Mouse (Mus musculus): ENCODE results near the gene Abcg5. TPM values are rescaled to one million over a fixed set of nuclear protein-coding genes. Genes with fewer than 3 reads are reported as not detected.

Gene Abcg5
- polyA plus RNA-seq, 1 experiment from 2014 or later, result 0.45 TPM

DNA sequence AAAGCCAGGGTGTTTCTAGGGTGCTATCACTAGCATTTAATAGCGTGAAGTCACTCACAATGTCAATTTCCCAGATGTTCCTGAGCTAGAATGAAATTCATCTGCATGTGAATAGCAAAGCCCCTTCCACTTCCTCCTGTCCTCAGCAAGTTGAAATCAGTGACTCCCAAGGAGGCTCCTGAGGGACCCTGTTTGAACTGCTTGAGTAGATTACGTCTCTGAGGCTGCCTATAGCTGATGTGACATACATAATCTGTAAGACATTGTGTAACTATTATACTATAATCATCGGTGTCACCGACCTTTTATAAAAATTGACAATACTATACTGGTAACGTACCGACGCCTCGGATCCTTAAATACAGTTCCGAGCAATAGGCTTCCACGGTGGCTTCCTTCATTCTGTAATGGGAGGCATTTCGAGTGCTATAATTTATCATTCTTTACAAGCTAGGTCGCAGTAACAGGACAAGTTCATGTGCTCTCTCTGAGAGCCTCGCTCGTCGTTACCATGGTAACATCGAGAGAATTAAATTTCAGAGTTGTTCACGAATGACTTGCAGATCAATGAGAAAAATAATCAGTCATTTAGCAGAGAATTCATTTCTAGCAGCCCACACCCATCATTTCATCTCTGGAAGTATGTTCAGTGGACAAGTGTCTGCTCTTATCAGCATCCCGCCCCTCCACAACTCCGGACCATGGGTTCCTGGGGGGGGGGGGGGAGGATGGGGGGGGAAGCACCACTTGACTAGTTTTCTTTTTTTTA lies 26.0 kb downstream of the Abcg5 start:
- Histone ChIP-seq H3K27me3 (ENCODE audit: control insufficient read depth, insufficient read depth, low read depth, low read length) (no peaks in the 10 kb centered on the region), H3K4me3 (ENCODE audit: low read length) (no peak overlapping the region), H3K27ac (ENCODE audit: low read length) (no peak overlapping the region), H3K4me1 (replicated peaks; ENCODE audit: control insufficient read depth, insufficient read depth, low read length) (no peaks in the 10 kb centered on the region), H3K4me2 (ENCODE audit: low read depth, low read length) (no peak overlapping the region), H3K9ac (ENCODE audit: low read length) (no peak overlapping the region), H3K36me3 (ENCODE audit: control insufficient read depth, insufficient read depth, low read length) (no peaks in the 10 kb centered on the region), H3K9me3 (ENCODE audit: control insufficient read depth, low read length) (no peaks in the 10 kb centered on the region)
- WGBS, result 55% methylated on average over 19 of the region's 19 CpGs
- ATAC-seq (ENCODE audit: low read depth), result no peak

GRCm38 (mm10) chr17:84656205-84656604 lies 26.6 kb downstream of the Abcg5 start:
- Histone ChIP-seq H3K4me2 (ENCODE audit: low read depth, low read length) (no peak overlapping the region), H3K4me1 (replicated peaks; ENCODE audit: control insufficient read depth, insufficient read depth, low read length) (no peaks in the 10 kb centered on the region), H3K27ac (ENCODE audit: low read length) (no peak overlapping the region), H3K9ac (ENCODE audit: low read length) (no peak overlapping the region), H3K36me3 (ENCODE audit: control insufficient read depth, insufficient read depth, low read length) (no peaks in the 10 kb centered on the region), H3K27me3 (ENCODE audit: control insufficient read depth, insufficient read depth, low read depth, low read length) (no peaks in the 10 kb centered on the region), H3K4me3 (ENCODE audit: low read length) (no peak overlapping the region), H3K9me3 (ENCODE audit: control insufficient read depth, low read length) (no peaks in the 10 kb centered on the region)
- WGBS, result 68% methylated on average over 5 of the region's 5 CpGs
- no peak for ATAC-seq (ENCODE audit: low read depth)

DNA sequence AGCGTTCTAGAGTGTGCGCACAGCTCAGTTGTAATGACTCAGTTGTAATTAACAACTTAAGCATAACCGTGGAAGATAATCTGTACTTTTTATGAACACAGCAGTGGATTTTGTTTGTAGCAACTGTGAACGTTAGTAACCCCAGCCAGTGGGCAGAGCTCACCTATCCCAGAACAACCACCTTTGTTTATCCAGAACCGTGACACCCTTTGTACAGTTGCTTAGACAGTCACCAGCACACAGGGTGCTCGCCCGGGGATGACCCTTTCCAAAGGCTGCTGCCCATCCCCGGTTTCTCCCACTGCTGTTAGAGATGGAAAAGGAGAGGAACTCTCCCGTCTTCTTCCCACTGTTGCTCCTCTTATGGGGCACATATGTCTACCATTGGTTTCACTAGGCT lies 29.3 kb downstream of the Abcg5 start:
- Histone ChIP-seq H3K27me3 (ENCODE audit: control insufficient read depth, insufficient read depth, low read depth, low read length) (no peaks in the 10 kb centered on the region), H3K9ac (ENCODE audit: low read length) (no peak overlapping the region), H3K36me3 (ENCODE audit: control insufficient read depth, insufficient read depth, low read length) (no peaks in the 10 kb centered on the region), H3K4me3 (ENCODE audit: low read length) (no peak overlapping the region), H3K4me2 (ENCODE audit: low read depth, low read length) (no peak overlapping the region), H3K4me1 (replicated peaks; ENCODE audit: control insufficient read depth, insufficient read depth, low read length) (no peaks in the 10 kb centered on the region; the same call in 1 of the 2 replicates), H3K27ac (ENCODE audit: low read length) (no peak overlapping the region), H3K9me3 (ENCODE audit: control insufficient read depth, low read length) (no peaks in the 10 kb centered on the region)
- WGBS, result 89% methylated on average over 9 of the region's 9 CpGs
- no peak for ATAC-seq (ENCODE audit: low read depth)

DNA sequence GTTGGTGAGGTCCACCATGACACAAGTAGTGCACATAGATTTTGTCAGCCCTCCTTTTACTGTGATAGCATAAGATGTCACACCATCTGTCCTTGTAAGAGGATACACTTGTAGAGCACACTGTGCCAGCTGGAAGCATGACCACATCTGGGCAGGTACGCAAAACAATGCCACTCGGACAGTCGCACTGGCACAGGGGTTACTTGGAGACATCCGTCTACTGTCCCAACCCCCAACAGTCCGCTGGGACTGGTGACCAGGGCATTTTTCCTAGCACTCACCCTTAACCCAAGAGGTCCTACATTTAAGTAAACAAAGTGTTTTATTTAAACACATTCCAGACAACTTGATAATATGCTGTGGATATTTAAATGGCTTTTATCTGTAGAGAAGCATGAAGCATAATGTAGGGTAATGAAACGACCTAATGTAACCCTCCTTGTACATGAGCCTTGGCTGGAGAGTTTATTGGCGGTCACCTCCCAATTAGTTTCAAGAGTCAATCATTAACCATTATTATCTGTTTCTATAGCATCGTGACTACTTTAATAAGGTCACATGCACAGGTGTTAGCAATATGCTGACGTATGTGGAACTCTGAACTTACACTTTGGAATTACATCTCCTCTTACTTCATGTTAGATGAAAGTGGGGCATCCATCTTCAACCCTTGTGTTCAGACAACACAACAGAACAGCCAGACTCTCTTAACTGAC lies 32.4 kb downstream of the Abcg5 start:
- Histone ChIP-seq H3K27ac (ENCODE audit: low read length) (no peak overlapping the region), H3K4me2 (ENCODE audit: low read depth, low read length) (no peak overlapping the region), H3K9ac (ENCODE audit: low read length) (no peak overlapping the region), H3K4me3 (ENCODE audit: low read length) (no peak overlapping the region), H3K4me1 (replicated peaks; ENCODE audit: control insufficient read depth, insufficient read depth, low read length) (peaks cover 2% of the 10 kb centered on the region; the same call in 1 of the 2 replicates), H3K27me3 (ENCODE audit: control insufficient read depth, insufficient read depth, low read depth, low read length) (no peaks in the 10 kb centered on the region), H3K36me3 (ENCODE audit: control insufficient read depth, insufficient read depth, low read length) (no peaks in the 10 kb centered on the region), H3K9me3 (ENCODE audit: control insufficient read depth, low read length) (no peaks in the 10 kb centered on the region)
- WGBS, result 67% methylated on average over 9 of the region's 9 CpGs
- no peak for ATAC-seq (ENCODE audit: low read depth)

DNA sequence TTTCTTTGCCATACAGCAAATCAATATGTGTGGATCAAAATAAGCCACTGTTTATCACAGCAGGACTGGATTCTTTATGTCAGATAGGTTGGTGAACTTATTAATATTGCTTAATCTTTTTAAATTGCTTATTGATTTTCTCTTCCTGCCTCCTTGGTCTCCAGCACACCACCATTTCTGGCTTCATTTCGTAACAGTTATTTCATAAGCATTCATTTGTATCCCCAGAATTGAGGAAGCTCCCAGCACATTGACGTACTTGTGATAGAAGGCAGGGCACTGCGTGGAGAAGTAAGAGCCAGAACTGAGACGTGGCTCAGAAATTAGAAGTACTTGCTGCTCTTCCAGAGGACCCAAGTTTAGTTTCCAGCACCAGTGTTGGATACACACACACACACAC lies 35.2 kb downstream of the Abcg5 start:
- WGBS, result 78% methylated on average over 4 of the region's 4 CpGs
- no peak for ATAC-seq (ENCODE audit: low read depth)
- no peak overlapping the region for H3K9ac ChIP-seq (ENCODE audit: low read length)
- H3K27ac ChIP-seq (ENCODE audit: low read length), result no peak overlapping the region
- no peaks in the 10 kb centered on the region for H3K9me3 ChIP-seq (ENCODE audit: control insufficient read depth, low read length)
- H3K36me3 ChIP-seq (ENCODE audit: control insufficient read depth, insufficient read depth, low read length), result no peaks in the 10 kb centered on the region
- H3K27me3 ChIP-seq (ENCODE audit: control insufficient read depth, insufficient read depth, low read depth, low read length), result no peaks in the 10 kb centered on the region
- H3K4me3 ChIP-seq (ENCODE audit: low read length), result no peak overlapping the region
- H3K4me1 ChIP-seq (replicated peaks; ENCODE audit: control insufficient read depth, insufficient read depth, low read length), result peaks cover 2% of the 10 kb centered on the region; the same call in 1 of the 2 replicates
- H3K4me2 ChIP-seq (ENCODE audit: low read depth, low read length), result no peak overlapping the region

DNA sequence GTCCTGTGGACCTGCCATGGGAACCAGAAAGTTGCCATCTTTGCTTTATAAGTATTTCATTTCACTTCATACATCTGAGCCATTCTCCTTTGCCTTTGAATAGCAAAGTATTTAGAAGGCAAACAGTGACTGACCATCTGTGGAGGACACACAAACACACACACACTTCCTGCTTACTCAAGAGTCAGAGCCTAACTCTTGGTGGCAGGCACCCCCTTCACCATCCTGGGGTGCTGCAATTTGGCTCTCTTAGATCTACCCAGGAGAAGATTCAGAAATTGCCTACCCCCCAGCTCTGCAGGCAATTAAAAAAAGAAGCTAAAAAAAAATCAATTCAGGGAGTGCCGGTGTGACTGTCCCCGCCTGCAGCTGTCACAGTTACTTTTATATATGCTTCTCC lies 36.3 kb downstream of the Abcg5 start:
- no peak for ATAC-seq (ENCODE audit: low read depth)
- H3K36me3 ChIP-seq (ENCODE audit: control insufficient read depth, insufficient read depth, low read length), result no peaks in the 10 kb centered on the region
- no peaks in the 10 kb centered on the region for H3K9me3 ChIP-seq (ENCODE audit: control insufficient read depth, low read length)
- H3K4me2 ChIP-seq (ENCODE audit: low read depth, low read length), result no peak overlapping the region
- H3K9ac ChIP-seq (ENCODE audit: low read length), result no peak overlapping the region
- no peaks in the 10 kb centered on the region for H3K27me3 ChIP-seq (ENCODE audit: control insufficient read depth, insufficient read depth, low read depth, low read length)
- 80% methylated on average over 2 of the region's 2 CpGs for WGBS
- H3K27ac ChIP-seq (ENCODE audit: low read length), result no peak overlapping the region
- no peak overlapping the region for H3K4me3 ChIP-seq (ENCODE audit: low read length)
- peaks cover 2% of the 10 kb centered on the region; the same call in 1 of the 2 replicates for H3K4me1 ChIP-seq (replicated peaks; ENCODE audit: control insufficient read depth, insufficient read depth, low read length)

GRCm38 (mm10) chr17:84645894-84646293 lies 36.9 kb downstream of the Abcg5 start:
- Histone ChIP-seq H3K4me1 (replicated peaks; ENCODE audit: control insufficient read depth, insufficient read depth, low read length) (peaks cover 2% of the 10 kb centered on the region; the same call in 1 of the 2 replicates), H3K27me3 (ENCODE audit: control insufficient read depth, insufficient read depth, low read depth, low read length) (no peaks in the 10 kb centered on the region), H3K27ac (ENCODE audit: low read length) (no peak overlapping the region), H3K9me3 (ENCODE audit: control insufficient read depth, low read length) (no peaks in the 10 kb centered on the region), H3K9ac (ENCODE audit: low read length) (no peak overlapping the region), H3K4me3 (ENCODE audit: low read length) (no peak overlapping the region), H3K4me2 (ENCODE audit: low read depth, low read length) (no peak overlapping the region), H3K36me3 (ENCODE audit: control insufficient read depth, insufficient read depth, low read length) (no peaks in the 10 kb centered on the region)
- ATAC-seq (ENCODE audit: low read depth), result no peak
- WGBS, result 29% methylated on average over 3 of the region's 7 CpGs

- 38% methylated on average over 9 of the region's 9 CpGs for WGBS
- Histone ChIP-seq H3K36me3 (ENCODE audit: control insufficient read depth, insufficient read depth, low read length) (no peaks in the 10 kb centered on the region), H3K4me1 (replicated peaks; ENCODE audit: control insufficient read depth, insufficient read depth, low read length) (peaks cover 2% of the 10 kb centered on the region; the same call in 1 of the 2 replicates), H3K9ac (ENCODE audit: low read length) (no peak overlapping the region), H3K27me3 (ENCODE audit: control insufficient read depth, insufficient read depth, low read depth, low read length) (no peaks in the 10 kb centered on the region), H3K4me2 (ENCODE audit: low read depth, low read length) (no peak overlapping the region), H3K9me3 (ENCODE audit: control insufficient read depth, low read length) (no peaks in the 10 kb centered on the region), H3K27ac (ENCODE audit: low read length) (no peak overlapping the region), H3K4me3 (ENCODE audit: low read length) (no peak overlapping the region)
- no peak for ATAC-seq (ENCODE audit: low read depth)
Observed at GRCm38 (mm10) chr17:84645119-84645518, 37.7 kb downstream of the Abcg5 start.

- Histone ChIP-seq H3K4me1 (replicated peaks; ENCODE audit: control insufficient read depth, insufficient read depth, low read length) (peaks cover 2% of the 10 kb centered on the region; the same call in 1 of the 2 replicates), H3K9me3 (ENCODE audit: control insufficient read depth, low read length) (no peaks in the 10 kb centered on the region), H3K4me3 (ENCODE audit: low read length) (no peak overlapping the region), H3K27me3 (ENCODE audit: control insufficient read depth, insufficient read depth, low read depth, low read length) (no peaks in the 10 kb centered on the region), H3K4me2 (ENCODE audit: low read depth, low read length) (no peak overlapping the region), H3K9ac (ENCODE audit: low read length) (no peak overlapping the region), H3K36me3 (ENCODE audit: control insufficient read depth, insufficient read depth, low read length) (no peaks in the 10 kb centered on the region), H3K27ac (ENCODE audit: low read length) (no peak overlapping the region)
- 47% methylated on average over 16 of the region's 16 CpGs for WGBS
- ATAC-seq (ENCODE audit: low read depth), result no peak
Observed at GRCm38 (mm10) chr17:84644292-84645050, 38.3 kb downstream of the Abcg5 start.

Measured in lung, embryonic 16.5 days (tissue).